ENCODE assay signal across 8 mouse cellular contexts in the genomic region with DNA sequence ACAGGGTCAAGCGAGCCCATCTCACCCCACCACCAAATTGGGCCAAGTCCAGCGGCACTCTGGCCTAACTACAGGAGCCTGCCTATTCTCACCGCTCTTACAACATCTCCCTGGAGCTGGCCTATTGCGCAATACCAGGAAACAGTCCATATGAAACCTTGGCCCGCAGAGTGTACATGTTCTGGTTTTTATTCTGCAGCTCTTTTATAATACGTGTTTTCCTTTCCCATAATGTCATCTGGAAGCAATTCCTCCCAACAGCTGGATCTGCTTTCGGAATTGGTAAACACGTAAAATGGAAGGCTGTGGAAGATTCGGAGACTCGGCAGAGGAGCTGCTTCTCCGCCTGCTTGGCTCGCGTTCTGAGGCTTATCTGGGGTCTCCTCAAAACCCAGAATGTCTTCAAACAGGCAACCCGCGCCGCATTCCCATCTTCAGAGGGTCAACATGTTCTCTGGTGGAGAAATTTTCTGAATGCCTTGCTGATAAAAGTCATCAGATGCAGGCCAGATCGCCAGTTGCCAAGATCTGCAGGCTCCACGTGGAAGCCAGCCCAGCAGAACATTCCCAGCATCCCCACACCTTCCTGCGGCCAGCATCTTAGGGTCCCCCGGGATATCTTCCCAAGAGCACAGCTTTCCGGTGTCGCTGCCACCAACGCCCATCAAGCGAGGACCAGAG.
DNase-seq lines count a peak whose midpoint lies in the region; ATAC-seq and TF ChIP-seq lines count a peak whose summit lies in the region.

No protein-coding gene starts in this region.

- H3K36me3 ChIP-seq in midbrain, embryonic 11.5 days (ENCODE audit: control insufficient read depth, insufficient read depth, low read length), result no peaks in the 10 kb centered on the region
- H3K36me3 ChIP-seq in midbrain, embryonic 15.5 days (replicated peaks), result no peaks in the 10 kb centered on the region
- no peaks in the 10 kb centered on the region for H3K36me3 ChIP-seq in kidney, adult 2 months (ENCODE audit: control insufficient read depth, insufficient read depth, low read length)
- H3K36me3 ChIP-seq in lung, embryonic 15.5 days, result no peaks in the 10 kb centered on the region
- H3K36me3 ChIP-seq in forebrain, embryonic 15.5 days, result no peaks in the 10 kb centered on the region

- ATAC-seq in midbrain, embryonic 11.5 days (ENCODE audit: low FRiP score), result no peak
- no peak for ATAC-seq in midbrain, embryonic 15.5 days (replicated peaks)
- peak; percentile 86 for ATAC-seq in lung, embryonic 15.5 days (ENCODE audit: borderline replicate concordance, extremely low read depth, low FRiP score, low TSS enrichment)
- no peak for ATAC-seq in forebrain, embryonic 15.5 days (replicated peaks)

- H3K4me1 ChIP-seq in midbrain, embryonic 11.5 days (ENCODE audit: control insufficient read depth, insufficient read depth, low read length), result peaks cover 2% of the 10 kb centered on the region; the same call in 1 of the 2 replicates
- H3K4me1 ChIP-seq in midbrain, embryonic 15.5 days, result no peaks in the 10 kb centered on the region
- H3K4me1 ChIP-seq in kidney, adult 2 months (ENCODE audit: control insufficient read depth, insufficient read depth, low read length), result no peaks in the 10 kb centered on the region
- H3K4me1 ChIP-seq in lung, embryonic 15.5 days, result peaks cover 30% of the 10 kb centered on the region
- peaks cover 6% of the 10 kb centered on the region; the same call in 1 of the 2 replicates for H3K4me1 ChIP-seq in forebrain, embryonic 15.5 days

- TF ChIP-seq POLR2A in kidney, adult 2 months (IDR thresholded peaks at IDR 0.05; ENCODE audit: low read depth, low read length), result no peak

- intact Hi-C loops in gastrocnemius, adult 2 months (cut with DNase I), result loop anchor here (5.0 kb wide), 1 partner anchor 45 kb away; no protein-coding TSS in a partner anchor

- peak; percentile 90 for DNase-seq in midbrain, embryonic 11.5 days (ENCODE audit: low spot score, missing footprints)
- peak; percentile 84 for DNase-seq in gastrocnemius, adult 2 months
- peak; percentile 52 for DNase-seq in kidney, adult 2 months
- peak; percentile 37 for DNase-seq in urinary bladder, postnatal 25 days (ENCODE audit: low spot score)
- no peak for DNase-seq in cerebellum, postnatal 4 days (ENCODE audit: low spot score in 2 of 2)

- no peak overlapping the region for H3K4me3 ChIP-seq in midbrain, embryonic 11.5 days (ENCODE audit: low read depth, low read length)
- H3K4me3 ChIP-seq in midbrain, embryonic 15.5 days, result no peak overlapping the region
- H3K4me3 ChIP-seq in gastrocnemius, adult 2 months, result peak overlapping the region; percentile 63
- no peak overlapping the region for H3K4me3 ChIP-seq in kidney, adult 2 months (ENCODE audit: insufficient read depth, low read depth, low read length)
- H3K4me3 ChIP-seq in lung, embryonic 15.5 days, result no peak overlapping the region
- H3K4me3 ChIP-seq in forebrain, embryonic 15.5 days, result no peak overlapping the region

- no peaks in the 10 kb centered on the region for H3K27me3 ChIP-seq in midbrain, embryonic 11.5 days (ENCODE audit: control insufficient read depth, insufficient read depth, low read length)
- no peaks in the 10 kb centered on the region for H3K27me3 ChIP-seq in midbrain, embryonic 15.5 days (replicated peaks)
- no peaks in the 10 kb centered on the region for H3K27me3 ChIP-seq in kidney, adult 2 months (replicated peaks; ENCODE audit: control insufficient read depth, insufficient read depth, low read length)
- H3K27me3 ChIP-seq in lung, embryonic 15.5 days, result no peaks in the 10 kb centered on the region
- no peaks in the 10 kb centered on the region for H3K27me3 ChIP-seq in forebrain, embryonic 15.5 days

- 0 out of 2 replicates have a peak overlapping the region, but pooled peaks have one; percentile 7 for H3K4me2 ChIP-seq in midbrain, embryonic 11.5 days
- H3K4me2 ChIP-seq in midbrain, embryonic 15.5 days, result no peak overlapping the region
- peak overlapping the region; percentile 34 for H3K4me2 ChIP-seq in lung, embryonic 15.5 days
- H3K4me2 ChIP-seq in forebrain, embryonic 15.5 days (replicated peaks), result no peak overlapping the region

- H3K27ac ChIP-seq in midbrain, embryonic 11.5 days (ENCODE audit: low read depth, low read length), result no peak overlapping the region
- H3K27ac ChIP-seq in midbrain, embryonic 15.5 days, result no peak overlapping the region
- peak overlapping the region; percentile 87 for H3K27ac ChIP-seq in gastrocnemius, adult 2 months
- no peak overlapping the region; the same call in 1 of the 2 replicates for H3K27ac ChIP-seq in kidney, adult 2 months (ENCODE audit: insufficient read depth, low read depth, low read length)
- H3K27ac ChIP-seq in lung, embryonic 15.5 days, result peak overlapping the region; percentile 90
- H3K27ac ChIP-seq in forebrain, embryonic 15.5 days (replicated peaks), result no peak overlapping the region

- no peaks in the 10 kb centered on the region for H3K9me3 ChIP-seq in midbrain, embryonic 11.5 days (ENCODE audit: control insufficient read depth, low read length)
- H3K9me3 ChIP-seq in midbrain, embryonic 15.5 days, result no peaks in the 10 kb centered on the region
- no peaks in the 10 kb centered on the region for H3K9me3 ChIP-seq in lung, embryonic 15.5 days
- H3K9me3 ChIP-seq in forebrain, embryonic 15.5 days, result no peaks in the 10 kb centered on the region

- 77% methylated on average over 24 of the region's 24 CpGs for WGBS in midbrain, embryonic 11.5 days
- WGBS in midbrain, embryonic 15.5 days, result 83% methylated on average over 24 of the region's 24 CpGs
- 82% methylated on average over 24 of the region's 24 CpGs for WGBS in kidney, adult 2 months
- 44% methylated on average over 24 of the region's 24 CpGs for WGBS in lung, embryonic 15.5 days
- 75% methylated on average over 24 of the region's 24 CpGs for WGBS in forebrain, embryonic 15.5 days

- TF ChIP-seq CTCF in gastrocnemius, adult 2 months (IDR thresholded peaks at IDR 0.05), result no peak
- no peak for TF ChIP-seq CTCF in kidney, adult 2 months (conservative IDR thresholded peaks at IDR 0.05; ENCODE audit: insufficient read depth, insufficient read length, low read depth, low read length)

- H3K9ac ChIP-seq in midbrain, embryonic 11.5 days (ENCODE audit: low read length), result no peak overlapping the region
- H3K9ac ChIP-seq in midbrain, embryonic 15.5 days, result no peak overlapping the region
- H3K9ac ChIP-seq in lung, embryonic 15.5 days, result no peak overlapping the region
- H3K9ac ChIP-seq in forebrain, embryonic 15.5 days (replicated peaks), result no peak overlapping the region

Comparison
In these comparisons a context has a peak if more than half of its experiments do, and no peak if none do; other contexts are left out.
1. H3K4me2 ChIP-seq: peak in midbrain, embryonic 11.5 days (single experiment) and lung, embryonic 15.5 days (single experiment); none in midbrain, embryonic 15.5 days (single experiment) and forebrain, embryonic 15.5 days (single experiment).
2. DNase-seq: peak in midbrain, embryonic 11.5 days (single experiment), gastrocnemius, adult 2 months (single experiment), kidney, adult 2 months (single experiment) and urinary bladder, postnatal 25 days (single experiment); none in cerebellum, postnatal 4 days (0 of 2).
3. H3K27ac ChIP-seq: peak in gastrocnemius, adult 2 months (single experiment) and lung, embryonic 15.5 days (single experiment); none in midbrain, embryonic 11.5 days (single experiment), midbrain, embryonic 15.5 days (single experiment), kidney, adult 2 months (single experiment) and forebrain, embryonic 15.5 days (single experiment).